Mouse (Mus musculus): ENCODE data around the gene Pcif1.
"Not testable (repeated sequence)": the region's sequence is repeated elsewhere in the genome, so short reads cannot be mapped to it uniquely, and the experiment has no call there.

The Pcif1 gene

DNA sequence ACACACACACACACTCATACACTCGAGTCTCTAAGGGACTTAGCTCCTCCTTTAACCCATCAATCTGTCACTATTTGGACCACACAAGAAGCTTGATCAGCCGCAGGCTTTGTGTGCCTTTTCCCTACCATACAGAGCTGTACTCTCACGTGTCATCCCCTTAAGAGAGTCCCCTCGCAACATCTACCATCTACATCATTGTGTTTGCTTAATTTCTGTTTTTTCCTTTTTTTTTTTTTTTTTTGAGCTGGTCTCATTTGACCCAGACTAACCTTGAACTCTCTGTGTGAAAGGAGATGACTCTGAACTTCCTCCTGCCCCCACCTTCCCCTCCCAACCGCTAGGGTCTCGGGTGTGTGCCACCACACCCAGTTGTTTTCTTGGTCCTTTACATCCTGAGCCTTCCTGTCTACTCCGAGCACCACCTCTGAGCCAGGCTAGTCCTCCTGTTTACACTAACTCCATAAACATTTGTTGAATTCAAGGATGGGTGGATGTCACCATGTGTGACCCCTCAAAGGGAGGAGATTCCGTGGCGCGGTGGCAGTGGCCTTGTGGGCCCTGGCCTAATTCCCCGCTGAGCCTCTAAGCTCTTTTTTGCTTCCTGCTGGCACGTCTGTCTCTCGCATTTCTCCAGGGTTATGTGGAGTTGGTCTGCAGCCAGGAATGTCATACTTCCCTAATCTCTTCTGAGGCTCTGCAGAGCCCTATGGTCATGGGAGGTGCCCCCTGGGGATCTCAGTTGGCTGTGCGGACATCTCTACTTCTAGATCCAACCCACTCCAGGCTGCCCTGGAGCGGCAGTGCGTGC, 12.2 kb upstream of the Pcif1 start:
- peak; percentile 21 to 44 for DNase-seq (ENCODE audit: low read depth in 2 of 2, low spot score in 2 of 2)

DNA sequence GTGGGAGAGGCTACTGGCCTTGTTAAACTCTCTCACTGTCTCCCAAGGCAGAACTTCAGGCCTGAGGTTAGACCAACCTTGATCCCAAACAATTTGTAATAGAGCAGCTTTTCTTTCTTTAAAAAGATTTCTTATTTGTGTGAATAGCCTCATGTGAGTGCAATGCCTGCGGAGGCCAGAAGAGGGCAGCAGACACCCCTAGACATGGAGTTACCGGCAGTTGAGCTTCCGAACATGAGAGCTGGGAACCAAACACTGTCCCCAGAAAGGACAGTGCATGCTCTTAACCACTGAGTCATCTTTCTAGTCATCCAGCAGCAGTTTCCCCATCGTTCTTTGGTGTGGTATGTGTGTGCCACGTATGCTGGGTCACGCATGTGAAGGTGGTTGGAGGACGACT, 11.5 kb upstream of the Pcif1 start:
- no peak for DNase-seq (ENCODE audit: low read depth in 2 of 2, low spot score in 2 of 2)

DNA sequence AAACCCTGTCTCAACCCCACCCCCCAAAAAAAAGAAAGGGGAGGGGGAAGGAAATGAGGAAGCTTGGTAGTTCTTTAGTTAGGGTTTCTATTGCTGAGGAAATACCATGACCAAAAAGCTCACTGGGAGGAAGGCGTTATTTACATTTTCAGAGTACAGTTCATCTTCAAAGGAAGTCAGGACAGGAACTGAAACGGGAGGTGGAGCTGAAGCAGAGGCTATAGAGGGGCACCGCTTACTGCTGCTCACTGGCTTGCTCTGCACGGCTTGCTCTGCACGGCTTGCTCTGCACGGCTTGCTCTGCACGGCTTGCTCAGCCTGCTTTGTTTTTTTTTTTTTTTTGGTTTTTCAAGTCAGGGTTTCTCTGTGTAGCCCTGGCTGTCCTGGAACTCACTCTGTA, 10.6 kb upstream of the Pcif1 start:
- no peak for DNase-seq (ENCODE audit: low read depth in 2 of 2, low spot score in 2 of 2)

DNA sequence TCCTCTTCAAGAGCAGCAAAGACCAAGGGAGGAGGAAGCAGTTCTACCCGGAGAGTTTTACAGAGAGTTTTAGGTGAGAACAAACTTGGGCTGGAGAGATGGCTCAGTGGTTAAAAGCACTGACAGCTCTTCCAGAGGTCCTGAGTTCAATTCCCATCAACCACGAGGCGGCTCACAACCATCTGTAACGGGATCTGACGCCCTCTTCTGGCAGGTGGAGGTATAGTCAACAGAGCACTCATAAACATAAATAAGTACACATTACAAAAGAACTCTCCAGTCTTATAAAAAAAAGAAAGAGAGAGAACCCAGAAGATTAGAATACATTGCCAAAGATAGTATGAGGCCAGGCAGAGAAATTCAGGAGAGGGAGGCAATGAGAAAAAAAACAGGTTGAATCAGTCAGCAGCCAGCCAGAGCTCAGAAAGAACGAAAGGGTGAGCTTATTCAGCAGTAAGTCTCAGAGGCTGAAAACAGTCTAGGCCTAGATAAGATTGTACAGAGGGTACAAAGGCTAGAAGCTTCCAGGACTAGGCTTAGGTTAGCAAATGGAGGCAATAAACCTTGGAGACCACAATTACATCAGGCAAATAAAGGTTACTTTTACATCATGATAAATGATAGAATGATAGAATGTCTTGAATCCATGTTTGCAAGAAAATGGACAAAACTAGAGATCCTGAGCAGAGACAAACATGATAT, 7.4 kb upstream of the Pcif1 start:
- DNase-seq (ENCODE audit: low read depth in 2 of 2, low spot score in 2 of 2): no peak

DNA sequence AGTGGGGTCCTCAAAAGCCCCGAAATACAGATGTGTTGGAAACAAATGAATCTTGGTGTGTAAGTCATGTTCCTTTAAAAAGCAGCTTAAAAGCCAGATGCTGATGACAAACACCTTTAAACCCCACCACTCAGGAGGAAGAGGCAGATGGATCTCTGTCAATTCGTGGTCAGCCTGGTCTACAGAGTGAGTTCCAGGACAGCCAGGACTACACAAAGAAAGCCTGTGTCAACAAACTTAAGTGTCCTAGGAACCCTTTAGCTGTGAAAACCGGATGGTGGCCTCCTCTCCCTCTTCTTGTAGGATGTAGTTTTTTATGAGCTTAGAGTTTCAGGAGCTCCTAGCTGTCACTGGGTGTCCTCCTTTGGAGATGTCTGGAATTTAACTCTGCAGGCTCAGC, 5.5 kb upstream of the Pcif1 start:
- DNase-seq (ENCODE audit: low read depth in 2 of 2, low spot score in 2 of 2): no peak

DNA sequence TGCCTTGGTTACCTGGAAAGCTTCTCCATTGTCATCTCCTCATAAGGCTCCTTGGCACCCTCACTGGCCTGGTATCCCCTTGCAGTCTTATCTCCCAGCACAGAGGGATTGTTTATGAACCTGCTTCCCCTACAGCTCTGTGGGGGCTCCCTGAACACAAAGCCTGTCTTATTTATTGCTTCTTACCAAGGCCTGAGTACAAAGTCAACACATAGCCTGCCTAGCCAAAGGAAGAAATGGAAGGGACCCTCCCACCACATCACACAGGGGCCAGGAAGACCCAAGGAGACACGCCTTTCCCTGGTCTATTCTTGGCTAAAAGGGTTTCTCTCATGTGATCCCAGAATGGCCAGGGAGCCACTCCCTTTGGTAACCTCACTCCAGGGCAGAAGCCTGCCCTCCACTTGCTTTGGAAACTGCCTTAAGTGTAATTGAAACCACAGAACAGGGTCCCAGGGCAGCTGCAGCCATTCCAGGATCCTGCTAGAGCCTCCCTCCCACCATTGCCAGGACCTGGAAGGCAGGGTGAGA, 4.8 kb upstream of the Pcif1 start:
- no peak for DNase-seq (ENCODE audit: low read depth in 2 of 2, low spot score in 2 of 2)

DNA sequence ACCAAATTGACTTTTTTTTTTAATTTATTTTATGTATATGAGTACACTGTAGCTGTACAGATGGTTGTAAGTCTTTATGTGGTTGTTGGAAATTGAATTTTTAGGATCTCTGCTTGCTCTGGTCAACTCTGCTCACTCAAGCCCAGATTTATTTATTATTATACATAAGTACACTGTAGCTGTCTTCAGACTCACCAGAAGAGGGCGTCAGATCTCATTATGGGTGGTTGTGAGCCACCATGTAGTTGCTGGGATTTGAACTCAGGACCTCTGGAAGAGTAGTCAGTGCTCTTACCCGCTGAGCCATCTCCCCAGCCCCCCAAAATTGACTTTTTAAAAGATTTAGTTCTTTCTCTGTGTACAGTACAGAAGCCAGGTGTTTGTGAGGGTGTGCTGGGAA, 3.5 kb upstream of the Pcif1 start:
- not testable (repeated sequence) for DNase-seq (ENCODE audit: low read depth in 2 of 2, low spot score in 2 of 2)

DNA sequence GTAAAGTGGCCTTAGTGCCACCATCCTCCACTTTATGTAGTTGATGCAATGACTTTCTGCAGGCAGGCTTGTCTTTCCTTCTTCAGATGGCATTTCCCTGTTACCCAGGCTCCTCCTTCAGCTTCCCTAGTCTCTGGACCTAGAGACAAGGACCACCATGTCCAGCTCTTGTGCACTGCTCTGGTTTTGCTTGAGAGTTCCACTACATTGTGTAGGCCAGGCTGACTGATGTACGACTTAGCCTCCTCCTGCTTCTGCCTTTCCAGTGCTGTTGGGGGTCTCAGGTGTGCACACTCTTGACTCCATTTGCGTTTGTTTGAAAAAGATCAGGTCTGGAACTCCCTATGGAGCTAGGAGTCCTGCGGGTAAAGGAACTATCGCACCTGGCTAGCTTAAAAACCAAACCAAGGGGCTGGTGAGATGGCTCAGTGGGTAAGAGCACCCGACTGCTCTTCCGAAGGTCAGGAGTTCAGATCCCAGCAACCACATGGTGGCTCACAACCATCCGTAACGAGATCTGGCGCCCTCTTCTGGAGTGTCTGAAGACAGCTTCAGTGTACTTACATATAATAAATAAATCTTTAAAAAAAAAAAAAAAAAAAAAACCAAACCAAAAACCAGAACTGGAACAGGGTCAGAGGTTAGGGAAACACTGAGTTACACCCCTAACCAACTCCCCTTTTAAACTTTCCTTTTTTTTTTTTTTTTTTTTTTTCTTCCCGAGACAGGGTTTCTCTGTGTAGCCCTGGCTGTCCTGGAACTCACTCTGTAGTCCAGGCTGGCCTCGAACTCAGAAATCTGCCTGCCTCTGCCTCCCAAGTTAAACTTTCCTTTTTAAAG, 1.5 kb upstream of the Pcif1 start:
- not testable (repeated sequence) for DNase-seq (ENCODE audit: low read depth in 2 of 2, low spot score in 2 of 2)

DNA sequence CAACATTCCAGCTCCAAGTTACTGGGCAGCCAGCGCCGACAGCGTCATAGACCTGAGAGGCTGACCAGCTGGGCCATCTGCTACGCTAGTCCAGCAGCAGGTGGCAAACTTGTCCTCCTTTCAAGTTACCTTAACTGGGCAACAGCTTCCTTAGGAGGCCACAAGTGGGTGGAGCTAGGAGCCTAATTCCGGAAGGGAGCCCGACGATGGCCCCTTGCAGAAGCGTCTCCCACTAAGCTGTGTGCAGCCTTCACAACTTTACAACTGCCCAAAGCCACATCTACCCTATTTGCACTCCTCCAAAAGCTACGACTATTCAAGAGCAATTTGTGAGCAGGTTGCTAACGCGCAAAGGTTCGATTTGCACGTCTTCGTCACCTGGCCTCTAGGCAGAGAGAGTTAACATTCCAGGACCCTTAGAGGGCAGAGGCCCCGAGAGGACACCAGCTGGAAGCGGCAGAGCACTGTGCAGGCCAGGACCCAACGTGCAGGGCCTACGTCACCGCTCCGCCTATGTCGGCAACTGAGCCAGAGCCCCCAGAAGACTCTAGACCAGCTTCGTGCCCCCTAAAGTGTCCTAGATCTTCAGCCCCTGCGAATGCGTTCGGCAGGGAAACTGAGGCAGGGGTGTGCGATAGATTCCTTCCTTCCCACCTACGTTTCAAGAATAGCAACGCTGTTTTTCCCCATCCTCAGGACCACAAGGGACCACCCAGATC, 436 bp upstream of the Pcif1 start:
- peak; percentile 29 to 36 for DNase-seq (ENCODE audit: low read depth in 2 of 2, low spot score in 2 of 2)

DNA sequence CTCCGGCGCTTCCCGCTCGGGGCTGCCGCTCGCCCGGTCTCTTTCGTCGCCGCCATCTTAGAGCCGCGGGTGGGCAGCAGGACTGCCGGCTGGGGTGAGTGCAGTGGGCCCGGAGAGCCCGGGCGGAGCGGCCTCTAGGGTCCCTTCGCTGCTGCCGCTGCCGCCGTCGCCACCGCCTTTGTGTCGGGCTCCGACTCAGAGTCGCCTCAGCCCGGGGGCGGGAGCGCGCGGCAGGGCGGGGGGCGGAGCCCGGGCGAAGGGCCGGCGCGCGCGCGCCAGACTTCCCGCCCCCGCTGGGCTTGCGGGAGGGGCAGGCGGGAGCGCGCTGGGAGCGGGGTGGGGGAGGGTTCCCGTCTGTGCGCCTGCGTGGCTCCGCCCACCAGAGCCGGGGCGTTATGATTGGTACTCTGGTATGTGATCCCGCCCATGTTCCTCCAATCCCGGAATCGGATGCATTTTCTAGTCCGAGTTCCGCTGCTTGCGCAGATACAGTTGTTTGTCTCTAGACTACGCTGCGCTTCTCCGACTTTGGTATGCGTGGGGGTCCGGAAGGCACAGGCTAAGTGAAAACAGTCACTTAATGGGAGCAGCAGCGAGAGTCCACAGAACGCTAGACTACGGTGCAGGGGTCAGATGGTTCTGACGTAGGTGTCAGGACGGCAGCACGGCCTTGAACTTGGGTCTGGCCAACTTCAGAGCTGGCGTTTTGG, 619 bp downstream of the Pcif1 start:
- peak; percentile 94 for DNase-seq (ENCODE audit: low read depth in 2 of 2, low spot score in 2 of 2)

DNA sequence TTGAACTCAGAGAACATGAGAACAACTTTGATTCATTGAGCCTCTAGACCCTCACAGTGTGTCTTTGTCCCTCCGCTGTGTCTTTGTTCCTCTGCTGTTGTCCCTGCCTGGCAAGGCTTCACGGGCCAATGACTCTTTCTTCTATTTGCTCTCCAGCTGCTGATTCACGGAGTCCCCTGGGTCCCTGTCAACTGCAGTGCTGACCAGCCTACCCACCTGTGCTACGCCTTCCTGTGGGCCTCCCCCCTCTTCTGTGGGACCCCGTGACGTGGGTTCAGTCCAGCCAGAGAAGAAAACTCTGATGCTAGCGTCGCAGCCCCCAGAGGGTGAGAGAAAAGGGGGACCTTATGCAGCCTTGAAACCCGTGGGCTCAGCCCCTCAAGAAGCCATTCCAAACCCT, 3.5 kb downstream of the Pcif1 start:
- DNase-seq (ENCODE audit: low read depth in 2 of 2, low spot score in 2 of 2): no peak

DNA sequence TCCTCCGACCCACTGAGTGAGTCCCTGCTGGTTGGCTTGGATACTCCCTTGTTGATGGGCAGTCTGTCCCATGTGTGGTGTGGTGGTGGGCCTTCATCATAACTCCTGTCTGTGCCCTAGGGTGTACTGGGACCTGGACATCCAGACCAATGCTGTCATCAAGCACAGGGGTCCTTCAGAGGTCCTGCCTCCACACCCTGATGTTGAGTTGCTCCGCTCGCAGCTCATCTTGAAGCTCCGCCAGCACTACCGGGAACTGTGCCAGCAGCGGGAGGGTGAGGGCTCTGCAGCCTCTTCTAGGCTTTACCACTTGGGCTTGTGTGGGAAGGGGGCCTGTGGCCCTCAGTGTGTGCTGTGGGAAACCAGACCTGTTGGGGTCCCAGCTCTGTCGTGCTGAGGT, 6.7 kb downstream of the Pcif1 start:
- no peak for DNase-seq (ENCODE audit: low read depth in 2 of 2, low spot score in 2 of 2)

DNA sequence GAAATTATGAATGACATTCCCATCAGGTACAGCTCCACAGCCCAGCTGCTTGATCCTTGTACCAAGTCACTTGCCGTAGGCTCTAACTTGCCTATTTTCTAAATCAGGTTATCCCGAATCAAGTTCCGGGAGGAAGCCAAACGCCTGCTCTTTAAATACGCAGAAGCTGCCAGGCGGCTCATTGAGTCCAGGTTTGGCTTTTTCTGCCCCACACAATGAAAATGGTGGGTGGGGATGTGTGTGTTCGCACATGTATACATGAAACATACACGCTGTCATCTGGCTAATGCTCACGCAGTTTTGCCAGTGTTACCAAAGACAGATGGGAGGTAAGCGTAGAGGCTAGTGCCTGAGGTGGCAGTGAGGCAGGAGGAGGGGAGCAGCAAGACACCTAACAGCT, 7.5 kb downstream of the Pcif1 start:
- DNase-seq (ENCODE audit: low read depth in 2 of 2, low spot score in 2 of 2): no peak

DNA sequence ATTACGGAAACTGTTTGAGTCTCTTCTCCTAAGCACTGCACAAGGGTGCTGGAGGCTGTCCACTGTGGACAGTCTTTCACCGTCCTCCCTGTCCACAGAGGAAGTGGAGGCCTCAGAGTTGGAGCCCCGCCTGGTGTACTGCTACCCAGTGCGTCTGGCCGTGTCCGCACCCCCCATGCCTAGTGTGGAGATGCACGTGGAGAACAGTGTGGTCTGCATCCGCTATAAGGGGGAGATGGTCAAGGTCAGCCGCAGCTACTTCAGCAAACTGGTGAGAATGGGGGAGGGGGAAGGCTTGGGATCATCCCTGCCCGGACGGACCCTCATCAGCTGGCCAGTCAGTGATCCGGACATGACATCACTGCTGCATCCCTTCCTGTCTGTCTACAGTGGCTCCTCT, 9.9 kb downstream of the Pcif1 start:
- no peak for DNase-seq (ENCODE audit: low read depth in 2 of 2, low spot score in 2 of 2)

DNA sequence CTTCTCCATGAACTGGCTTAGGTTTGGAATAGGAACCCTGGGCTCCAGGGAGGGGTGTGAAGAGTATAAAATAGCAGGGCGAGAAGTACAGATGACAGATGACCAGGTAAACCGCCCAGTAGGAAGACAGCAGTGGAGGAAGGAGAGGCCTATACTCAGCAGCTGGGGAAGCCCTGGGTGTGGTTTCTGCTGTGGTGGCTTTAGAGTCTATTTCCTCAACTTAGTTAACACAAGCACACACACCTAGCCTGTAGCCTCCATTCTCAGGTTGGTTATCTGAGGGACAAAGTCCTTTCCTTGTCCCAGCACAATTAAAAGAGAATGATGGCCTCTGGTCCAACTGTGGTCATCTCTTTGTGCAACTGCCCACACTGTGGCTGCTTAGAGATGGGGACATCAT, 10.9 kb downstream of the Pcif1 start:
- no peak for DNase-seq (ENCODE audit: low read depth in 2 of 2, low spot score in 2 of 2)

DNA sequence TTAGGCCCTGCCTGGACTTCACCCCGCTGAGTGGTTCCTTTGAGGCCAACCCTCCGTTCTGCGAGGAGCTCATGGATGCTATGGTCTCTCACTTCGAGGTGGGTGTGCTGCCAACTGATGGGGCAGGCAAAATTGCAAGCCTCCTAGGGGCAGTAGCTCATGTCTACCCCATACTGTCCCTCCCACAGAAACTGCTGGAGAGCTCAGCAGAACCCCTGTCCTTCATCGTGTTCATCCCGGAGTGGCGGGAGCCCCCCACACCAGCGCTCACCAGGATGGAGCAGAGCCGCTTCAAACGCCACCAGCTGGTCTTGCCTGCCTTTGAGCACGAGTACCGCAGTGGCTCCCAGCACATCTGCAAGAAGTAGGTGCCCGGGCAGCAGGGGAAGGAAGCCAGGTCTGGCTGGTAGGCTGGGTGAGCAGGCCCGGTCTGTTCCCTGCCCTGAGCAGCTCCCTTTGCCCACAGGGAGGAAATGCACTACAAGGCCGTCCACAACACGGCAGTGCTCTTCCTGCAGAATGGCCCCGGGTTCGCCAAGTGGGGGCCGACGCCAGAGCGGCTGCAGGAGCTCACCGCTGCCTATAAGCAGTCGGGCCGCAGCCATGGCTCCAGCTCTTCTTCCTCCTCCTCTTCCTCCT, 11.4 kb downstream of the Pcif1 start:
- DNase-seq (ENCODE audit: low read depth in 2 of 2, low spot score in 2 of 2): no peak

DNA sequence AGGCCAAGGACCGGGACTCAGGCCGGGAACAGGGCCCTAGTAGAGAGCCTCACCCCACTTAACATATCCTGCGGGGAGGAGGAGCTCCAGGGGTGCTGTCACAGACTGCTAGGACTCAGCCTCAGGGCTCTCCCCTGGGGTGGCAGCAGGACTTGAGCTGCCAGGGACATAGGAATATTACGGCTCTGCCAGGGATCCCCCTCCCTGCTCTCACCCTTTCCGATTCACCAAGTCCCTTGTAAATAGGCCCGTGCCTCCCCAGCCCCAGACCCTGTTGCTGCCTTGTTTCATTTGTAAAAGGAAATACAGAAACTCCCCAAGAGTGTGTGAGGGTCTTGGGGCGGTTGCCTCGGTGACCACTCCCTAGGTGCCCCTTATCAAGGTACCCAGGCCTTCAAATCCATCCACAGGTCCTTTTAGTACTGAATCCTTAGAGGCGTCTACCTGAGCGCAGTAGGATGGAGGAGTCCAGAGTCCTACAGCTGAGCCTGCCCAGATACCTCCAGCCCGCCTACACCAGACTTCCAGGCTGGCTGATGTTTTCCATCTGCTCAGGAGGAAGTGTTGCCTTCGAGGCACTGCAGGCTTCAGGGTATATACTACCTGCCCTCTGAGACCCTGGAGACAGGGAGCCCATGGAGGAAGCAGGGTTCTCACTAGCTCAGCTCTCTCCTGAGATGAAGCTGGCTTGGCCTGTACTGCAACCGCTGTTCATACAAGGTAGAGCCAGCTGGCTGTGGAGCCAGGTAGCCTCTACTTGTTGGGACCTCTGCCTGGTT, 12.1 kb downstream of the Pcif1 start:
- DNase-seq (ENCODE audit: low read depth in 2 of 2, low spot score in 2 of 2): no peak

DNA sequence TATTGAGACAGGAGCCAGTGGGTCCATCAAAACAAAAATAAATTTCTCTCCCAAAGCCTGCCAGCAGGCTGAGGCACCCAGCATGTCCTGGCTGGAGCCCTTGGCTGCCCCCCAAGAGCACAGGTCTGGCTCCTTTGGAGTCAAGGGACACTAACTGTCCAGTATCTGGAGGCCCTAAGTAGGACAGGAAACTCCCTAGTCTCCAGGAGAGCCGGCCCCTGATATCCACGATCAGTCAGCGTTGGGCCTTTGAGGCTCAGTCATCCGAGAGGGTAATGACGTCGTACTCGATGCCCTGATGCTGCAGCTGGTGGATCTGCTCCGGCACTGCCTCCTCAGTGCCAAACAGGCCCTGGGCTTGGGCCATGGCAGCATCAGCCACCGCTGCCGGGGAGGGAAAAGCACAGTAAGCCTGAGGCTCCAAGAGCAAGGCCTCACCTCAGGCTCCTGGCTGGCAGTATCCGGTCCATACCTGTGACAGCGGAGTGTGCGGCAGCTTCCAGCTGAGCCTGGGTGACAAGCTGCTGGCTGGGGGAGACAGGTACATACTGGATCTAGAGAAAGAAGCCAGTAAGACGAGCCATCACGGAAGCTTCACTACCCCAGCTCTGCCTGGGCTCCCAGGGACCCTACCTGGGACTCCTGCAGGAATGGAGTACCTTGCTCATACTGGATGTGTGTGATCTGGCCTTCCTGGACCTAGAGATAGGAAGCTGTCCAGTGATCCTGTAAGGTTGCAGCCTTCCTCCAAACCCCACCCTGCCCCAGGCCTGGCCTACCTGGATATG, 13.0 kb downstream of the Pcif1 start:
- no peak for DNase-seq (ENCODE audit: low read depth in 2 of 2, low spot score in 2 of 2)

Measured in CD8-positive naive resting alpha-beta T cell, adult 2 months (primary cell).